Mouse (Mus musculus) liver, postnatal 0 days (tissue): Measurements from ENCODE around the gene Zkscan3.

Experiments used
- CTCF ChIP-seq: sonication (generic); IDR thresholded peaks from 2 replicates; pipeline ENCODE4 v1.5.1; 2016; ENCODE audit warnings: antibody characterized with exemption, low read depth
- EP300 ChIP-seq: IDR thresholded peaks from 2 replicates; pipeline ENCODE4 v1.6.1; 2016; ENCODE audit warnings: antibody characterized with exemption, low read depth, mild to moderate bottlenecking

DNA sequence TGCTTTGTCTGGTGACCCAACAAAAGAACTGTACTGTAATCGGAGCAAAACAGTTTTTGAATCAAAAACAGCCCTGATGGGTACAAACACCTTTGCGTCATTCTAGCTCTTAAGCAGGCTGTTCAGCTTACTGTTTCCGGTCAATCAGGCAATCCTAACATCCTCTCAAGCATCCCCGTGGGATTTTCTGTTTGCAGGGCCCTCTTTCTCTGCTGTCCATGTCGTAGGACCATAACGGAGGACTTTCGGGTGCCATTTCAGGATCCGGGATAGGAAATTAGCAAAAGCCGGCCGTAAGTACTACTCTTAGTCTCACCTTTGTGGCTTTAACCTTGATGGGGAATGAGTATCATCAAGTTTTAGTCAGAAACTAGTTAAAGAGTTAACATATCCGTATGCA is 4.8 kb upstream of the Zkscan3 start:
- TF ChIP-seq CTCF (no peak), EP300 (no peak)
